Mouse (Mus musculus) forebrain, postnatal 0 days (tissue): ENCODE data around the gene Maf. TPM values are rescaled to one million over a fixed set of nuclear protein-coding genes. Genes with fewer than 3 reads are reported as not detected.

Source experiments
- ATAC-seq: fragments of 200-750 bp; cut with Nextera tagmentation; 2 replicates; pipeline ENCODE4 v1.8.0; 2017; ENCODE audit warnings: mild to moderate bottlenecking, moderate library complexity
- DNase-seq: peaks from one replicate; pipeline ENCODE4 v3.0.0-alpha.2; 2015
- H3K27ac ChIP-seq: fragments of 300-500 bp; sonication (generic); 2 replicates; pipeline ENCODE4 v1.5.1; 2014; ENCODE audit warnings: low read depth, mild to moderate bottlenecking, antibody characterized with exemption, low read length, moderate library complexity, mixed read lengths
- H3K27me3 ChIP-seq: fragments of 300-500 bp; sonication (generic); 2 replicates; pipeline ENCODE4 v1.6.1; 2014; ENCODE audit warnings: mild to moderate bottlenecking, low read length, mixed read lengths; ENCODE audit not compliant: insufficient read depth
- H3K36me3 ChIP-seq: fragments of 300-500 bp; sonication (generic); 2 replicates; pipeline ENCODE4 v1.6.1; 2014; ENCODE audit warnings: mild to moderate bottlenecking, moderate library complexity; ENCODE audit not compliant: insufficient read depth
- H3K4me1 ChIP-seq: fragments of 300-500 bp; sonication (generic); 2 replicates; pipeline ENCODE4 v1.6.1; 2014; ENCODE audit warnings: antibody characterized with exemption; ENCODE audit not compliant: insufficient read depth
- H3K4me2 ChIP-seq: fragments of 300-500 bp; sonication (generic); 2 replicates; pipeline ENCODE4 v1.6.1; 2014; ENCODE audit warnings: low read depth, mild to moderate bottlenecking, moderate library complexity
- H3K4me3 ChIP-seq: fragments of 300-500 bp; sonication (generic); 2 replicates; pipeline ENCODE4 v1.5.1; 2014; ENCODE audit warnings: low read depth, low read length, mixed read lengths
- H3K9ac ChIP-seq: fragments of 300-500 bp; sonication (generic); 2 replicates; pipeline ENCODE4 v1.6.1; 2014; ENCODE audit warnings: mild to moderate bottlenecking
- H3K9me3 ChIP-seq: fragments of 300-500 bp; sonication (generic); 2 replicates; pipeline ENCODE4 v1.6.1; 2016; ENCODE audit warnings: low read length
- CTCF ChIP-seq: sonication (generic); IDR thresholded peaks from 2 replicates; pipeline ENCODE4 v1.5.1; 2016; ENCODE audit warnings: antibody characterized with exemption, control low read depth, low read depth
- WGBS: fragments of 180-500 bp; shearing (Covaris S2); extraction: QIAGEN DNeasy Blood & Tissue Kit; methylation state at CpG from one replicate; pipeline ENCODE4 v1.1.7; 2014; 5-methylcytosine and 5-hydroxymethylcytosine counted together
- polyA plus RNA-seq: library from polyadenylated mRNA; unstranded; fragments of >200 nt; fragmentation: Nextera tagmentation; extraction: Ambion mirVana; gene quantifications from 2 replicates; pipeline ENCODE4 v1.2.1, GENCODE M21; 2015
- total RNA-seq: library from RNA; depleted of rRNA; stranded (reverse); fragments of >200 nt; gene quantifications from 2 replicates; pipeline ENCODE4 v1.2.3, GENCODE M21; 2014

Gene Maf
- total and polyA plus RNA-seq, 2 experiments from 2014 or later: 5.0 to 16.7 TPM

GRCm38 (mm10) chr8:115743441-115743840 is 35.8 kb upstream of the Maf start:
- Histone ChIP-seq H3K4me1 (no peaks in the 10 kb centered on the region), H3K4me3 (no peak overlapping the region), H3K36me3 (no peaks in the 10 kb centered on the region), H3K4me2 (no peak overlapping the region), H3K9me3 (no peaks in the 10 kb centered on the region), H3K27me3 (no peaks in the 10 kb centered on the region), H3K9ac (no peak overlapping the region), H3K27ac (no peak overlapping the region)
- no peak for TF ChIP-seq CTCF
- DNase-seq: no peak
- WGBS: 93% methylated on average over 2 of the region's 2 CpGs
- no peak for ATAC-seq

GRCm38 (mm10) chr8:115742646-115743045 is 35.1 kb upstream of the Maf start:
- no peak for ATAC-seq
- no peak overlapping the region for H3K4me2 ChIP-seq
- H3K36me3 ChIP-seq: no peaks in the 10 kb centered on the region
- 92% methylated on average over 6 of the region's 6 CpGs for WGBS
- DNase-seq: no peak
- TF ChIP-seq CTCF: no peak
- no peaks in the 10 kb centered on the region for H3K4me1 ChIP-seq
- no peaks in the 10 kb centered on the region for H3K9me3 ChIP-seq
- no peak overlapping the region for H3K9ac ChIP-seq
- H3K4me3 ChIP-seq: no peak overlapping the region
- H3K27ac ChIP-seq: no peak overlapping the region
- no peaks in the 10 kb centered on the region for H3K27me3 ChIP-seq

- DNase-seq (peak; percentile 57), ATAC-seq (no peak)
- no peak overlapping the region for H3K4me2 ChIP-seq
- no peaks in the 10 kb centered on the region for H3K4me1 ChIP-seq
- no peak overlapping the region for H3K27ac ChIP-seq
- H3K9ac ChIP-seq: no peak overlapping the region
- H3K36me3 ChIP-seq: no peaks in the 10 kb centered on the region
- WGBS: 50% methylated on average over 6 of the region's 6 CpGs
- no peaks in the 10 kb centered on the region for H3K9me3 ChIP-seq
- no peak overlapping the region for H3K4me3 ChIP-seq
- TF ChIP-seq CTCF: no peak
- H3K27me3 ChIP-seq: no peaks in the 10 kb centered on the region
Observed at GRCm38 (mm10) chr8:115741964-115742363, 34.4 kb upstream of the Maf start.

GRCm38 (mm10) chr8:115739756-115740155 is 32.2 kb upstream of the Maf start:
- Histone ChIP-seq H3K27me3 (no peaks in the 10 kb centered on the region), H3K4me3 (no peak overlapping the region), H3K9me3 (no peaks in the 10 kb centered on the region), H3K9ac (no peak overlapping the region), H3K27ac (no peak overlapping the region), H3K4me1 (no peaks in the 10 kb centered on the region), H3K36me3 (no peaks in the 10 kb centered on the region), H3K4me2 (no peak overlapping the region)
- no peak for TF ChIP-seq CTCF
- WGBS: 97% methylated on average over 4 of the region's 4 CpGs
- no peak for DNase-seq
- no peak for ATAC-seq

- WGBS: 19% methylated on average over 6 of the region's 6 CpGs
Observed at GRCm38 (mm10) chr8:115732401-115732800, 24.8 kb upstream of the Maf start.

GRCm38 (mm10) chr8:115726807-115727206 is 19.2 kb upstream of the Maf start:
- WGBS: 89% methylated on average over 3 of the region's 3 CpGs
- no peak for ATAC-seq

More at GRCm38 (mm10) chr8:115732401-115732800, 24.8 kb upstream of the Maf start:
- H3K9me3 ChIP-seq: no peaks in the 10 kb centered on the region
- no peaks in the 10 kb centered on the region for H3K4me1 ChIP-seq
- H3K9ac ChIP-seq: no peak overlapping the region
- no peak overlapping the region for H3K4me3 ChIP-seq
- H3K27me3 ChIP-seq: no peaks in the 10 kb centered on the region; the same call in 1 of the 2 replicates
- no peak overlapping the region for H3K27ac ChIP-seq
- no peak for ATAC-seq
- H3K4me2 ChIP-seq: no peak overlapping the region
- no peak for DNase-seq
- TF ChIP-seq CTCF: no peak
- H3K36me3 ChIP-seq: no peaks in the 10 kb centered on the region

GRCm38 (mm10) chr8:115726231-115726630 is 18.6 kb upstream of the Maf start:
- no peak overlapping the region for H3K4me3 ChIP-seq

More at GRCm38 (mm10) chr8:115726807-115727206, 19.2 kb upstream of the Maf start:
- H3K9ac ChIP-seq: no peak overlapping the region
- DNase-seq: no peak
- H3K4me1 ChIP-seq: no peaks in the 10 kb centered on the region
- TF ChIP-seq CTCF: no peak
- H3K9me3 ChIP-seq: no peaks in the 10 kb centered on the region
- H3K27ac ChIP-seq: no peak overlapping the region
- no peaks in the 10 kb centered on the region; the same call in 1 of the 2 replicates for H3K27me3 ChIP-seq
- H3K4me3 ChIP-seq: no peak overlapping the region
- H3K4me2 ChIP-seq: no peak overlapping the region
- H3K36me3 ChIP-seq: no peaks in the 10 kb centered on the region

More at GRCm38 (mm10) chr8:115726231-115726630, 18.6 kb upstream of the Maf start:
- Histone ChIP-seq H3K36me3 (no peaks in the 10 kb centered on the region), H3K4me1 (no peaks in the 10 kb centered on the region), H3K9ac (no peak overlapping the region), H3K27me3 (no peaks in the 10 kb centered on the region; the same call in 1 of the 2 replicates), H3K27ac (no peak overlapping the region), H3K9me3 (no peaks in the 10 kb centered on the region), H3K4me2 (no peak overlapping the region)
- 63% methylated on average over 4 of the region's 4 CpGs for WGBS
- no peak for TF ChIP-seq CTCF
- ATAC-seq: no peak
- no peak for DNase-seq
